Mouse (Mus musculus) cerebellum, adult 11-12 months (tissue): ENCODE results near the gene Gm28051.

Source experiments
- DNase-seq: peaks from one replicate; pipeline ENCODE4 v3.0.0; 2022

Gene Gm28051

GRCm38 (mm10) chr12:102705216-102705871, 52.2 kb downstream of the Gm28051 start:
- DNase-seq, result peak; percentile 93

GRCm38 (mm10) chr12:102704457-102705198, 52.9 kb downstream of the Gm28051 start, which contains the start of gene Itpk1:
Itpk1 (minus strand) TSS chr12:102704930.
- peak; percentile 74 for DNase-seq

- DNase-seq, result peak; percentile 62
Measured at GRCm38 (mm10) chr12:102703921-102704408, 53.6 kb downstream of the Gm28051 start.

GRCm38 (mm10) chr12:102703441-102703840, 54.1 kb downstream of the Gm28051 start:
- peak; percentile 72 for DNase-seq

- DNase-seq, result peak; percentile 64
Measured at GRCm38 (mm10) chr12:102703111-102703412, 54.5 kb downstream of the Gm28051 start.

GRCm38 (mm10) chr12:102702356-102703110, 55.0 kb downstream of the Gm28051 start:
- DNase-seq, result peak; percentile 60

GRCm38 (mm10) chr12:102701691-102702207, 55.8 kb downstream of the Gm28051 start:
- peak; percentile 60 for DNase-seq

GRCm38 (mm10) chr12:102700453-102700852, 57.1 kb downstream of the Gm28051 start:
- DNase-seq, result no peak

- peak; percentile 37 for DNase-seq
Measured at GRCm38 (mm10) chr12:102699156-102699555, 58.4 kb downstream of the Gm28051 start.

- peak; percentile 42 for DNase-seq
Measured at GRCm38 (mm10) chr12:102698089-102698684, 59.4 kb downstream of the Gm28051 start.

- DNase-seq, result peak; percentile 50
Measured at GRCm38 (mm10) chr12:102697381-102697780, 60.2 kb downstream of the Gm28051 start.

- DNase-seq, result no peak
Measured at GRCm38 (mm10) chr12:102696635-102697354, 60.8 kb downstream of the Gm28051 start.

- no peak for DNase-seq
Measured at GRCm38 (mm10) chr12:102695369-102696239, 62.0 kb downstream of the Gm28051 start.

- no peak for DNase-seq
Measured at GRCm38 (mm10) chr12:102691761-102692160, 65.8 kb downstream of the Gm28051 start.

- no peak for DNase-seq
Measured at GRCm38 (mm10) chr12:102691180-102691579, 66.4 kb downstream of the Gm28051 start.

GRCm38 (mm10) chr12:102689773-102690563, 67.6 kb downstream of the Gm28051 start:
- no peak for DNase-seq

GRCm38 (mm10) chr12:102686321-102686720, 71.2 kb downstream of the Gm28051 start:
- DNase-seq, result no peak

GRCm38 (mm10) chr12:102685523-102685931, 72.0 kb downstream of the Gm28051 start:
- DNase-seq, result no peak

- no peak for DNase-seq
Measured at GRCm38 (mm10) chr12:102684720-102685386, 72.7 kb downstream of the Gm28051 start.

- no peak for DNase-seq
Measured at GRCm38 (mm10) chr12:102683979-102684378, 73.6 kb downstream of the Gm28051 start.
